Mouse (Mus musculus): Measurements from ENCODE around the gene Igsf3.

DNA sequence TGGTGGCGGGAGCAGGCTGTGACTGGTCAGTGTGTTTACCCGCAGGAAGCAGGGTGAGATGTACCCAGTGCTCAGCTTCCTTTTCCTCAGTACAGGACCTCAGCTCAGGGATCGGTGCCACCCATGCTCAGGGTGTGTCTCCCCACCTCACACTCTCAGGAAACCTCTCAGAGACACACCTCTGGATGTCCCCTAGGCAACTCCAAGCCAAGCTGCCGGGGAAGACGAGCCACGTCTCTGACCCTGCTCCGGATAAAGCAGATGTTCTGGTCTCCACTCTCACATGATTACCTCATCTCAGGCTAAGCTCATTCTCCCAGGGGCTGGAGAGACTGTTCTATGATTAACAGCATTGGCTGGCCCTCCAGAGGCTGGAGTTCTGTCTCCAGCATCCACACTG is 13.3 kb upstream of the Igsf3 start:
- TF ChIP-seq POLR2A (IDR thresholded peaks at IDR 0.05; ENCODE audit: borderline replicate concordance, extremely low read depth, insufficient read depth, insufficient read length, poor library complexity, severe bottlenecking) (no peak), CTCF (IDR thresholded peaks at IDR 0.05; ENCODE audit: borderline replicate concordance, extremely low read depth, insufficient read depth, insufficient read length) (no peak)

Data from brain, embryonic 14.5 days (tissue).